Mouse (Mus musculus): Measurements from ENCODE around the gene Fras1. TPM values are rescaled to one million over a fixed set of nuclear protein-coding genes. Genes with fewer than 3 reads are reported as not detected.

Gene Fras1
- polyA plus RNA-seq, 1 experiment from 2014 or later: 43.9 TPM

DNA sequence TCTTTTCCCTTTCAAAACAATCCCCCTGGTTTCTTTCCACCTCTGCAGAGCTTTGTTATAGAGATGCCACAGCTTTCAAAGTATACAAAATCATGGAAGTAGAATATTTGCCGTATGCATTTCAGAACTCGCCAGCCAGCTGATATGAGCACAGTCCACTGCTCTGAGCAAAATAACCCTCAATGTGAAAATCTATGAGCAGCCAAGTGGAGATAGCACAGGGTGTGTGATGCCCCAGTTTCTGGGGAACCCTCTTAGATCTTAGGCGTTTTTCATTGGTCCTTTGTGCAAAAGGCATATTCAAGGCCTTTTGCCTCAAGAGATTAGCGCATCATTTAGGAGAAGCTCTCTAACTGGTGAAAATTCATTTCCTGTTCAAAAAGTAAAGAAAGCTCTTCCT is 170.4 kb downstream of the Fras1 start:
- H3K4me2 ChIP-seq: no peak overlapping the region
- no peaks in the 10 kb centered on the region for H3K9me3 ChIP-seq (replicated peaks; ENCODE audit: control insufficient read depth, low read length)
- H3K4me3 ChIP-seq (ENCODE audit: low read depth, low read length): no peak overlapping the region
- 84% methylated on average over 4 of the region's 4 CpGs for WGBS (ENCODE audit: insufficient replicate concordance)
- H3K36me3 ChIP-seq (ENCODE audit: control insufficient read depth, insufficient read depth, low read length): no peaks in the 10 kb centered on the region
- H3K27me3 ChIP-seq (ENCODE audit: control insufficient read depth, insufficient read depth, low read length): no peaks in the 10 kb centered on the region
- no peak overlapping the region for H3K9ac ChIP-seq (ENCODE audit: low read depth, low read length)
- no peak for ATAC-seq (replicated peaks; ENCODE audit: insufficient number of reproducible peaks, low FRiP score, low TSS enrichment)
- no peak overlapping the region for H3K27ac ChIP-seq (ENCODE audit: low read depth, low read length)
- H3K4me1 ChIP-seq (ENCODE audit: control insufficient read depth, insufficient read depth, low read length): no peaks in the 10 kb centered on the region

DNA sequence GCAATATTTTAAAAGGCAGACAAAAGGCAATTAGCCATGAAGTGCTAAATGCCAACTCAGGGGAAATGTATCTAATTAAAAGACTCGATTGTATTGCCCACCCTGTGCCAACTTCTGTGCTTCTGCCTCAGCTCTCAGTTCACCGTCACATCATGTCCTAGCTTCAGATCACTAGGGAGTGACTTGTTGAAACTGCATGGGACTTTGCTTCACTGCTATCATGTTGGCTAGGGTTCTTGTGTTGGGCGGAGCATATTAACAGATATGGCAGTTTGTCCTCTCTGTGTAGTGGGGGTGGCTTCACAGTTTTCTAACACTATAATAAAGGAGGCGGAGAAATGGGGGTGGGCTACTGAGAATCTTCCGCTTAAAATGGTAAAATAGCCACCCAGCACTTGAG is 172.2 kb downstream of the Fras1 start:
- no peaks in the 10 kb centered on the region for H3K4me1 ChIP-seq (ENCODE audit: control insufficient read depth, insufficient read depth, low read length)
- no peak for ATAC-seq (replicated peaks; ENCODE audit: insufficient number of reproducible peaks, low FRiP score, low TSS enrichment)
- no peak overlapping the region for H3K27ac ChIP-seq (ENCODE audit: low read depth, low read length)
- no peak overlapping the region for H3K4me3 ChIP-seq (ENCODE audit: low read depth, low read length)
- no peaks in the 10 kb centered on the region for H3K27me3 ChIP-seq (ENCODE audit: control insufficient read depth, insufficient read depth, low read length)
- H3K9me3 ChIP-seq (replicated peaks; ENCODE audit: control insufficient read depth, low read length): no peaks in the 10 kb centered on the region
- H3K36me3 ChIP-seq (ENCODE audit: control insufficient read depth, insufficient read depth, low read length): no peaks in the 10 kb centered on the region
- whole genome bisulfite sequencing (ENCODE audit: insufficient replicate concordance): 92% methylated on average over 5 of the region's 5 CpGs
- H3K9ac ChIP-seq (ENCODE audit: low read depth, low read length): no peak overlapping the region
- H3K4me2 ChIP-seq: no peak overlapping the region

DNA sequence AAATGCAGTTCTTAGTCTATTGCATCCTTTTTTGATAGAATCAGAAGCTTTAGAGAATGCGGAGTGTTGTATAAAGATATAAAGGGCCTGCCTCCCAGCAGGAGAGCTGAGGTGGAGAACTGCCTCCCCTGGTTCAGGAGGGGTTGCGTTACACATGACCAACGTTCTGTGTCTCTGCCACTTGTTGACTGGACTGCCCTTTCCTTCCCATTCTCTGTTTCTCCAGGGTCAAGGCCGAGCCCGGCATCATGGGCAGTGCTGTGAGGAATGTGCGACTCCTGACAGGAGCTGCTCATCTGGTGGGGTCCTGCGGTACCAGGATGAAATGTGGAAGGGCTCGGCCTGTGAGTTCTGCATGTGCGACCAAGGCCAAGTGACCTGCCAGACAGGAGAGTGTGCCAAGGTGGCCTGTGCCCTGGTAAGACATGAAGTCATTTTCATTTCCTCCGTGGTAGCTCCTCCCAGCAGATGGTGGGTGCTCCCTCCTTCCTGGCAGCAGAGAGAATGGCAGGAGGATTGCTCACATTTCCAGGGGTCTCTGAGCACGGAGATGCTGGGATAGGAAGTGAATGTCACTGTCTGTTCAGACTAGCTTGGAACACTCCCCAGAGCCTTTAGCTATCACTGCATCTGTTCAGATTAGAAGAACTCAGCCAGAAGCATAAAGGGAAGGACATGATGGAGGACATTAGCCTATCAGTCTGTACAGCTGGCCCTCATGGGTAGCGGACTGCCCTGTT is 181.4 kb downstream of the Fras1 start:
- H3K36me3 ChIP-seq (ENCODE audit: control insufficient read depth, insufficient read depth, low read length): 0 out of 2 replicates have a peak, but pooled peaks cover 2% of the 10 kb centered on the region
- H3K4me2 ChIP-seq: no peak overlapping the region
- no peaks in the 10 kb centered on the region for H3K27me3 ChIP-seq (ENCODE audit: control insufficient read depth, insufficient read depth, low read length)
- no peak for ATAC-seq (replicated peaks; ENCODE audit: insufficient number of reproducible peaks, low FRiP score, low TSS enrichment)
- 84% methylated on average over 12 of the region's 12 CpGs for WGBS (ENCODE audit: insufficient replicate concordance)
- no peak overlapping the region for H3K27ac ChIP-seq (ENCODE audit: low read depth, low read length)
- H3K9me3 ChIP-seq (replicated peaks; ENCODE audit: control insufficient read depth, low read length): no peaks in the 10 kb centered on the region
- H3K9ac ChIP-seq (ENCODE audit: low read depth, low read length): no peak overlapping the region
- no peak overlapping the region for H3K4me3 ChIP-seq (ENCODE audit: low read depth, low read length)
- H3K4me1 ChIP-seq (ENCODE audit: control insufficient read depth, insufficient read depth, low read length): peaks cover 2% of the 10 kb centered on the region; the same call in 1 of the 2 replicates

- Histone ChIP-seq H3K9ac (ENCODE audit: low read depth, low read length) (no peak overlapping the region), H3K27me3 (ENCODE audit: control insufficient read depth, insufficient read depth, low read length) (no peaks in the 10 kb centered on the region), H3K36me3 (ENCODE audit: control insufficient read depth, insufficient read depth, low read length) (0 out of 2 replicates have a peak, but pooled peaks cover 2% of the 10 kb centered on the region), H3K9me3 (replicated peaks; ENCODE audit: control insufficient read depth, low read length) (no peaks in the 10 kb centered on the region), H3K4me3 (ENCODE audit: low read depth, low read length) (no peak overlapping the region), H3K4me1 (ENCODE audit: control insufficient read depth, insufficient read depth, low read length) (peaks cover 2% of the 10 kb centered on the region; the same call in 1 of the 2 replicates), H3K27ac (ENCODE audit: low read depth, low read length) (no peak overlapping the region), H3K4me2 (no peak overlapping the region)
- WGBS (ENCODE audit: insufficient replicate concordance): 44% methylated on average over 8 of the region's 8 CpGs
- ATAC-seq (replicated peaks; ENCODE audit: insufficient number of reproducible peaks, low FRiP score, low TSS enrichment): no peak
Observed at GRCm38 (mm10) chr5:96558049-96558804, 184.5 kb downstream of the Fras1 start.

DNA sequence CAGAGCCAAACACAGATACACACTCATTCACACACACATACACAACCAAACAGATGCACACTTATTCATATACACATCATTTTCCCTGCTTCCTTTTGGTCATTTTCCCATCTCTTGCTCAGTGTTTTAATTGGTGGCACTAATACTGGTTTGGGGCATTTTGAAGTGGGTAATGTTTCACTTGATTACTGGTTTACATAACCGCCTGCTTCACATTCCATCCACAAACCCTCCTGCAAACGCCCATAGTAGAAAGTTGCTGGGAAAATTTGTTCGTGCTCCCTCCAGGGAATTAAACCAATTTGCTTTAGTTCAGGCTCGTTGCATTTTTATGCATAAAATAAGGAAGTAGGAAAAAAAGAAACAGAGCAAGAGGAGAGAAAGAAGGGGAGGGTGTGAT is 200.8 kb downstream of the Fras1 start:
- H3K27me3 ChIP-seq (ENCODE audit: control insufficient read depth, insufficient read depth, low read length): no peaks in the 10 kb centered on the region
- no peaks in the 10 kb centered on the region for H3K4me1 ChIP-seq (ENCODE audit: control insufficient read depth, insufficient read depth, low read length)
- no peak for ATAC-seq (replicated peaks; ENCODE audit: insufficient number of reproducible peaks, low FRiP score, low TSS enrichment)
- H3K4me3 ChIP-seq (ENCODE audit: low read depth, low read length): no peak overlapping the region
- H3K9me3 ChIP-seq (replicated peaks; ENCODE audit: control insufficient read depth, low read length): no peaks in the 10 kb centered on the region
- H3K36me3 ChIP-seq (ENCODE audit: control insufficient read depth, insufficient read depth, low read length): peaks cover 4% of the 10 kb centered on the region; the same call in 1 of the 2 replicates
- no peak overlapping the region for H3K4me2 ChIP-seq
- no peak overlapping the region for H3K9ac ChIP-seq (ENCODE audit: low read depth, low read length)
- 82% methylated on average over 4 of the region's 4 CpGs for WGBS (ENCODE audit: insufficient replicate concordance)
- no peak overlapping the region for H3K27ac ChIP-seq (ENCODE audit: low read depth, low read length)

- H3K27me3 ChIP-seq (ENCODE audit: control insufficient read depth, insufficient read depth, low read length): no peaks in the 10 kb centered on the region
- no peaks in the 10 kb centered on the region for H3K9me3 ChIP-seq (replicated peaks; ENCODE audit: control insufficient read depth, low read length)
- no peak overlapping the region for H3K9ac ChIP-seq (ENCODE audit: low read depth, low read length)
- no peak overlapping the region for H3K4me2 ChIP-seq
- no peak overlapping the region for H3K27ac ChIP-seq (ENCODE audit: low read depth, low read length)
- no peak overlapping the region for H3K4me3 ChIP-seq (ENCODE audit: low read depth, low read length)
- no peak for ATAC-seq (replicated peaks; ENCODE audit: insufficient number of reproducible peaks, low FRiP score, low TSS enrichment)
- WGBS (ENCODE audit: insufficient replicate concordance): 72% methylated on average over 3 of the region's 3 CpGs
- H3K4me1 ChIP-seq (ENCODE audit: control insufficient read depth, insufficient read depth, low read length): no peaks in the 10 kb centered on the region
- H3K36me3 ChIP-seq (ENCODE audit: control insufficient read depth, insufficient read depth, low read length): no peaks in the 10 kb centered on the region
Observed at GRCm38 (mm10) chr5:96578705-96579104, 204.9 kb downstream of the Fras1 start.

GRCm38 (mm10) chr5:96579938-96580337 is 206.2 kb downstream of the Fras1 start:
- Histone ChIP-seq H3K27ac (ENCODE audit: low read depth, low read length) (no peak overlapping the region), H3K9ac (ENCODE audit: low read depth, low read length) (no peak overlapping the region), H3K9me3 (replicated peaks; ENCODE audit: control insufficient read depth, low read length) (no peaks in the 10 kb centered on the region), H3K4me1 (ENCODE audit: control insufficient read depth, insufficient read depth, low read length) (no peaks in the 10 kb centered on the region), H3K36me3 (ENCODE audit: control insufficient read depth, insufficient read depth, low read length) (no peaks in the 10 kb centered on the region), H3K27me3 (ENCODE audit: control insufficient read depth, insufficient read depth, low read length) (no peaks in the 10 kb centered on the region), H3K4me2 (no peak overlapping the region), H3K4me3 (ENCODE audit: low read depth, low read length) (no peak overlapping the region)
- ATAC-seq (replicated peaks; ENCODE audit: insufficient number of reproducible peaks, low FRiP score, low TSS enrichment): no peak
- 45% methylated on average over 5 of the region's 5 CpGs for WGBS (ENCODE audit: insufficient replicate concordance)

DNA sequence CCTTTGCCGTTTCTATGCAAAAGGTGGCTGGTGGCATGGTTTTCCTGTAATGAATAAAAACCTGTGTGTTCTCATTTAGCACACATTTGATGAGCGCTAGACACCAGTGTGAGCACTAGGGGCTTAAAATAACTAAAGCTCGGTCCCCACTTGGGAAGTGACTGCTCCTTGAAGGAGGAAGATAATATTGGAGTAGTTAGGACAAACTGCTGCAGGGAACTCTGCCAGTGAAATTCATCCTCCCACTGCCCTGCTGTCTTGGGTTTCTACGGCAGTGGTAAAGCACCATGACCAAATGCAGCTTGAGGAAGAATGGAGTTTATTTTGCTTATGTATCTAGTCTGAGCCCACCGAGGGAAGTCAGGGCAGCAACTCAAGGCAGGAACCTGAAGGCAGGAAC is 211.0 kb downstream of the Fras1 start:
- Histone ChIP-seq H3K4me2 (no peak overlapping the region), H3K4me1 (ENCODE audit: control insufficient read depth, insufficient read depth, low read length) (no peaks in the 10 kb centered on the region), H3K9me3 (replicated peaks; ENCODE audit: control insufficient read depth, low read length) (no peaks in the 10 kb centered on the region), H3K27ac (ENCODE audit: low read depth, low read length) (no peak overlapping the region), H3K27me3 (ENCODE audit: control insufficient read depth, insufficient read depth, low read length) (no peaks in the 10 kb centered on the region), H3K4me3 (ENCODE audit: low read depth, low read length) (no peak overlapping the region), H3K36me3 (ENCODE audit: control insufficient read depth, insufficient read depth, low read length) (no peaks in the 10 kb centered on the region), H3K9ac (ENCODE audit: low read depth, low read length) (no peak overlapping the region)
- ATAC-seq (replicated peaks; ENCODE audit: insufficient number of reproducible peaks, low FRiP score, low TSS enrichment): no peak
- WGBS (ENCODE audit: insufficient replicate concordance): 74% methylated on average over 5 of the region's 5 CpGs
